Mouse (Mus musculus): Measurements from ENCODE around the gene Haus6. TPM values are rescaled to one million over a fixed set of nuclear protein-coding genes. Genes with fewer than 3 reads are reported as not detected.
"Not testable (repeated sequence)": the region's sequence is repeated elsewhere in the genome, so short reads cannot be mapped to it uniquely, and the experiment has no call there.

Haus6 gene
- polyA plus RNA-seq, 1 experiment, result 8.8 TPM

- Histone ChIP-seq H3K4me3 (ENCODE audit: control insufficient read depth, low read depth, low read length) (peak overlapping the region; percentile 80), H3K4me1 (ENCODE audit: control insufficient read depth, insufficient read depth, low read length) (no peaks in the 10 kb centered on the region), H3K27ac (ENCODE audit: control insufficient read depth, insufficient read depth, low read depth, low read length) (no peak overlapping the region), H3K36me3 (ENCODE audit: control insufficient read depth, insufficient read depth, low read length) (no peaks in the 10 kb centered on the region), H3K27me3 (ENCODE audit: control insufficient read depth, insufficient read depth, low read length) (no peaks in the 10 kb centered on the region)
- TF ChIP-seq CTCF (IDR thresholded peaks at IDR 0.05; ENCODE audit: control insufficient read depth, insufficient read depth, insufficient replicate concordance, low read depth, low read length) (no peak), POLR2A (IDR thresholded peaks at IDR 0.05; ENCODE audit: control insufficient read depth, low read depth, low read length) (no peak)
Observed at GRCm38 (mm10) chr4:86631831-86632230, 20.0 kb upstream of the Haus6 start.

GRCm38 (mm10) chr4:86626496-86626895, 14.6 kb upstream of the Haus6 start:
- not testable (repeated sequence) for H3K4me3 ChIP-seq (ENCODE audit: control insufficient read depth, low read depth, low read length); H3K36me3 ChIP-seq (ENCODE audit: control insufficient read depth, insufficient read depth, low read length); H3K27ac ChIP-seq (ENCODE audit: control insufficient read depth, insufficient read depth, low read depth, low read length); H3K4me1 ChIP-seq (ENCODE audit: control insufficient read depth, insufficient read depth, low read length); H3K27me3 ChIP-seq (ENCODE audit: control insufficient read depth, insufficient read depth, low read length)

- no peaks in the 10 kb centered on the region for H3K36me3 ChIP-seq (ENCODE audit: control insufficient read depth, insufficient read depth, low read length)
- H3K4me1 ChIP-seq (ENCODE audit: control insufficient read depth, insufficient read depth, low read length), result no peaks in the 10 kb centered on the region
- no peak overlapping the region for H3K27ac ChIP-seq (ENCODE audit: control insufficient read depth, insufficient read depth, low read depth, low read length)
- H3K27me3 ChIP-seq (ENCODE audit: control insufficient read depth, insufficient read depth, low read length), result no peaks in the 10 kb centered on the region
- no peak for TF ChIP-seq POLR2A (IDR thresholded peaks at IDR 0.05; ENCODE audit: control insufficient read depth, low read depth, low read length)
- no peak for TF ChIP-seq CTCF (IDR thresholded peaks at IDR 0.05; ENCODE audit: control insufficient read depth, insufficient read depth, insufficient replicate concordance, low read depth, low read length)
- H3K4me3 ChIP-seq (ENCODE audit: control insufficient read depth, low read depth, low read length), result no peak overlapping the region
Observed at GRCm38 (mm10) chr4:86625463-86625862, 13.6 kb upstream of the Haus6 start.

GRCm38 (mm10) chr4:86622532-86622931, 10.7 kb upstream of the Haus6 start:
- H3K27me3 ChIP-seq (ENCODE audit: control insufficient read depth, insufficient read depth, low read length); H3K4me3 ChIP-seq (ENCODE audit: control insufficient read depth, low read depth, low read length); H3K4me1 ChIP-seq (ENCODE audit: control insufficient read depth, insufficient read depth, low read length); H3K27ac ChIP-seq (ENCODE audit: control insufficient read depth, insufficient read depth, low read depth, low read length); H3K36me3 ChIP-seq (ENCODE audit: control insufficient read depth, insufficient read depth, low read length): not testable (repeated sequence)

GRCm38 (mm10) chr4:86622116-86622515, 10.3 kb upstream of the Haus6 start:
- Histone ChIP-seq H3K36me3 (ENCODE audit: control insufficient read depth, insufficient read depth, low read length) (no peaks in the 10 kb centered on the region), H3K27me3 (ENCODE audit: control insufficient read depth, insufficient read depth, low read length) (no peaks in the 10 kb centered on the region), H3K27ac (ENCODE audit: control insufficient read depth, insufficient read depth, low read depth, low read length) (no peak overlapping the region), H3K4me3 (ENCODE audit: control insufficient read depth, low read depth, low read length) (no peak overlapping the region), H3K4me1 (ENCODE audit: control insufficient read depth, insufficient read depth, low read length) (no peaks in the 10 kb centered on the region)
- TF ChIP-seq POLR2A (IDR thresholded peaks at IDR 0.05; ENCODE audit: control insufficient read depth, low read depth, low read length) (no peak), CTCF (IDR thresholded peaks at IDR 0.05; ENCODE audit: control insufficient read depth, insufficient read depth, insufficient replicate concordance, low read depth, low read length) (no peak)

GRCm38 (mm10) chr4:86620506-86620905, 8.7 kb upstream of the Haus6 start:
- no peaks in the 10 kb centered on the region for H3K36me3 ChIP-seq (ENCODE audit: control insufficient read depth, insufficient read depth, low read length)
- no peak overlapping the region for H3K4me3 ChIP-seq (ENCODE audit: control insufficient read depth, low read depth, low read length)
- TF ChIP-seq CTCF (IDR thresholded peaks at IDR 0.05; ENCODE audit: control insufficient read depth, insufficient read depth, insufficient replicate concordance, low read depth, low read length) (no peak), POLR2A (IDR thresholded peaks at IDR 0.05; ENCODE audit: control insufficient read depth, low read depth, low read length) (no peak)
- H3K27ac ChIP-seq (ENCODE audit: control insufficient read depth, insufficient read depth, low read depth, low read length), result no peak overlapping the region
- no peaks in the 10 kb centered on the region for H3K27me3 ChIP-seq (ENCODE audit: control insufficient read depth, insufficient read depth, low read length)
- no peaks in the 10 kb centered on the region for H3K4me1 ChIP-seq (ENCODE audit: control insufficient read depth, insufficient read depth, low read length)

- Histone ChIP-seq H3K27me3 (ENCODE audit: control insufficient read depth, insufficient read depth, low read length) (no peaks in the 10 kb centered on the region), H3K36me3 (ENCODE audit: control insufficient read depth, insufficient read depth, low read length) (no peaks in the 10 kb centered on the region), H3K4me3 (ENCODE audit: control insufficient read depth, low read depth, low read length) (peak overlapping the region; percentile 95), H3K4me1 (ENCODE audit: control insufficient read depth, insufficient read depth, low read length) (0 out of 2 replicates have a peak, but pooled peaks cover 2% of the 10 kb centered on the region), H3K27ac (ENCODE audit: control insufficient read depth, insufficient read depth, low read depth, low read length) (peak overlapping the region; percentile 74)
- no peak for TF ChIP-seq CTCF (IDR thresholded peaks at IDR 0.05; ENCODE audit: control insufficient read depth, insufficient read depth, insufficient replicate concordance, low read depth, low read length)
- TF ChIP-seq POLR2A (IDR thresholded peaks at IDR 0.05; ENCODE audit: control insufficient read depth, low read depth, low read length), result no peak
Observed at GRCm38 (mm10) chr4:86612289-86612620, 400 bp upstream of the Haus6 start.

- H3K27ac ChIP-seq (ENCODE audit: control insufficient read depth, insufficient read depth, low read depth, low read length), result no peak overlapping the region
- H3K4me3 ChIP-seq (ENCODE audit: control insufficient read depth, low read depth, low read length), result no peak overlapping the region
- no peaks in the 10 kb centered on the region for H3K4me1 ChIP-seq (ENCODE audit: control insufficient read depth, insufficient read depth, low read length)
- no peak for TF ChIP-seq POLR2A (IDR thresholded peaks at IDR 0.05; ENCODE audit: control insufficient read depth, low read depth, low read length)
- no peaks in the 10 kb centered on the region for H3K36me3 ChIP-seq (ENCODE audit: control insufficient read depth, insufficient read depth, low read length)
- no peaks in the 10 kb centered on the region for H3K27me3 ChIP-seq (ENCODE audit: control insufficient read depth, insufficient read depth, low read length)
Observed at GRCm38 (mm10) chr4:86591304-86591703, 20.6 kb downstream of the Haus6 start.

All from testis, adult 2 months (tissue).